Mouse (Mus musculus) activated CD4-positive, CD25-positive, alpha-beta regulatory T cell, adult 4 months (primary cell): ENCODE results near the gene Trmt61a. TPM values are rescaled to one million over a fixed set of nuclear protein-coding genes. Genes with fewer than 3 reads are reported as not detected.

Experiments used
- polyA plus RNA-seq, 2 experiments: library from polyadenylated mRNA; unstranded; fragments of 100-300 nt; shearing (Covaris generic); gene quantifications; one replicate each; pipeline ENCODE4 v1.2.1; 2017

The Trmt61a gene
- polyA plus RNA-seq, 2 experiments from 2014 or later, result 2.7 to 4.3 TPM

Other genes starting within 250 kb of the Trmt61a start
- gene Tnfaip2, start 235.6 kb upstream of the Trmt61a start, polyA plus RNA-seq, result not detected
- gene Gm266, start 192.3 kb upstream of the Trmt61a start, polyA plus RNA-seq, result not detected
- 100 to 1,000 TPM; 177 to 194 TPM for gene Eif5, start 140.1 kb upstream of the Trmt61a start, polyA plus RNA-seq
- gene Mark3, start 103.6 kb upstream of the Trmt61a start, polyA plus RNA-seq, result 10 to 100 TPM; 29.0 to 31.8 TPM
- 10 to 100 TPM; 21.3 to 26.2 TPM for gene Ckb, start 5.8 kb upstream of the Trmt61a start, polyA plus RNA-seq
- 10 to 100 TPM; 30.2 to 32.4 TPM for gene Bag5, start 35.2 kb downstream of the Trmt61a start, polyA plus RNA-seq
- gene Apopt1, start 35.2 kb downstream of the Trmt61a start, polyA plus RNA-seq, result 10 to 100 TPM; 72.7 to 78.9 TPM
- gene Klc1, start 80.7 kb downstream of the Trmt61a start, polyA plus RNA-seq, result 10 to 100 TPM; 14.7 to 17.6 TPM
- gene Xrcc3, start 135.8 kb downstream of the Trmt61a start, polyA plus RNA-seq, result 1 to 10 TPM; 4.0 to 5.6 TPM
- 1 to 10 TPM; 3.4 to 3.5 TPM for gene Zfyve21, start 136.1 kb downstream of the Trmt61a start, polyA plus RNA-seq
- 10 to 100 TPM in 1 of 2 experiments, 1 to 10 TPM in 1; 8.0 to 10.3 TPM for gene Ppp1r13b, start 230.0 kb downstream of the Trmt61a start, polyA plus RNA-seq